ENCODE assay signal across 8 mouse cellular contexts in the genomic region with DNA sequence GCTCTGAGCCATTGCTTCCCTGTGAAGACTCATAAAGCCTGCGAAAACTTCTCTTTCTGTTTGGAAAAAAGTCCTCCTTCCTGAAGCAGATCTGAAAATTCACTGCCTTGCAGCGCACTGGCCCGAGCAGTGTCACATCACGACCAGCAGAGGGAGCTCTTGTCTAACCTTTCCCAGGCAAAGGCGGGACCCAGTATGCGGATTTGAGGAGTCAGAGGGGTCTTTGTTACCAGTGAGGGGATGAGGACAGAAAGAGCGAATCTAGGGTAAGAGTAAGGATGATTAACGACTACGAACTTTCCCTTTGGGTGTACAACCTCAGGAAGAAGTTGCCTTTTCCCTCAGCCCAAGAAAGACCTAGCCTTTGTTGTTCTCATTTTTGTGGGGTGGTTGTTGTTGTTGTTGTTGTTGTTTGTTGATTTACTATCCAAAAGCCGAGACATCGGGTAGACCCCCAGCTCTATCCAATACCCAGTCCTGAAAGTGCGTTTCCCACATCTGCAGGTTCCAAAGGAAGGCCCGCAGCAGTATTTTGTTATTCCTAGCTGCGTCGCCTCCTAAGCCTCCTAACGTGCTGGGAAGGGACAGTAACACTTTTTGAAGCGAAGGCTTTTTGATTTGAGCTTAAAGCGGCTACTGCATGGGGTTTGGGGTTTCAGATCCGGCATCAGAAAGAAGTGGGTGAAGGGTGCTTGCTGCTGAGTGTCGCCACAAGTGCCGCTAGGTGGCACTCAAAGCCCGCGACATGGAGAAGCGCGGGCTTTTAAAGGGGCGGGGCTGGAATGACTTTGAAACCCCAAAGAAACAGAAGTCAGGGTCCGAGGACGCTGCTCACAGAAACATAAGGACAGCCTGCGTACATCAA. TPM values are rescaled to one million over a fixed set of nuclear protein-coding genes. Genes with fewer than 3 reads are reported as not detected.
DNase-seq lines count a peak whose midpoint lies in the region; ATAC-seq and TF ChIP-seq lines count a peak whose summit lies in the region.

No protein-coding gene starts in this region.

- TF ChIP-seq EP300 in CH12.LX (IDR thresholded peaks at IDR 0.05; ENCODE audit: low read length) = no peak

- H3K4me3 ChIP-seq in CH12.LX (replicated peaks in 1 of 3; ENCODE audit: low read depth in 2 of 3, low read length in 2 of 3, poor library complexity in 1 of 3) (peak overlapping the region; percentile 3 to 31 (median 10)), myocyte (no peak overlapping the region)
- H3K4me3 ChIP-seq in embryonic facial prominence, embryonic 15.5 days (replicated peaks) = peak overlapping the region; percentile 38
- H3K4me3 ChIP-seq in heart, embryonic 12.5 days = peak overlapping the region; percentile 40
- peak overlapping the region; percentile 35 for H3K4me3 ChIP-seq in kidney, embryonic 15.5 days (replicated peaks)
- no peak overlapping the region for H3K4me3 ChIP-seq in liver, adult 2 months (ENCODE audit: insufficient read depth, low read depth, low read length)
- peak overlapping the region; percentile 28 for H3K4me3 ChIP-seq in stomach, embryonic 15.5 days (replicated peaks)

- WGBS in embryonic facial prominence, embryonic 15.5 days = under 1% methylated on average over 29 of the region's 29 CpGs
- 2% methylated on average over 29 of the region's 29 CpGs for whole genome bisulfite sequencing in heart, embryonic 12.5 days
- 1% methylated on average over 29 of the region's 29 CpGs for WGBS in kidney, embryonic 15.5 days
- WGBS in liver, adult 2 months = 2% methylated on average over 29 of the region's 29 CpGs
- WGBS in stomach, embryonic 15.5 days = under 1% methylated on average over 29 of the region's 29 CpGs

- TF ChIP-seq POLR2A in CH12.LX (IDR thresholded peaks at IDR 0.05; ENCODE audit: low read depth, low read length) (no peak), myocyte (IDR thresholded peaks at IDR 0.05; ENCODE audit: insufficient read length, low read depth) (no peak)
- no peak for TF ChIP-seq POLR2A in liver, adult 2 months (IDR thresholded peaks at IDR 0.05; ENCODE audit: extremely low read depth, insufficient read depth, low read length)

- H3K36me3 ChIP-seq in CH12.LX (replicated peaks in 1 of 2; ENCODE audit: control insufficient read depth in 1 of 2, insufficient read depth in 1 of 2, low read length in 1 of 2) (no peaks in the 10 kb centered on the region), myocyte (ENCODE audit: control insufficient read depth, insufficient read depth) (no peaks in the 10 kb centered on the region)
- H3K36me3 ChIP-seq in embryonic facial prominence, embryonic 15.5 days = no peaks in the 10 kb centered on the region
- H3K36me3 ChIP-seq in heart, embryonic 12.5 days = no peaks in the 10 kb centered on the region
- no peaks in the 10 kb centered on the region for H3K36me3 ChIP-seq in kidney, embryonic 15.5 days
- H3K36me3 ChIP-seq in liver, adult 2 months (ENCODE audit: control insufficient read depth, insufficient read depth, low read length) = no peaks in the 10 kb centered on the region
- no peaks in the 10 kb centered on the region for H3K36me3 ChIP-seq in stomach, embryonic 15.5 days

- TF ChIP-seq CTCF in CH12.LX (conservative IDR thresholded peaks at IDR 0.05 in 1 of 2, IDR thresholded peaks at IDR 0.05 in 1 of 2; ENCODE audit: low read depth in 2 of 2, low read length in 2 of 2) = peak; percentile 96
- TF ChIP-seq CTCF in liver, adult 2 months (IDR thresholded peaks at IDR 0.05; ENCODE audit: low read depth, low read length) = peak; percentile 97

- DNase-seq in CH12.LX (ENCODE audit: extremely low read depth) = peak; percentile 88
- DNase-seq in brain, adult 2 months (ENCODE audit: low read depth, low spot score) = peak; percentile 86
- peak; percentile 40 for DNase-seq in liver, adult 2 months (ENCODE audit: extremely low read depth, low read depth, low spot score)

- H3K4me1 ChIP-seq in CH12.LX (ENCODE audit: control insufficient read depth in 1 of 2, insufficient read depth in 2 of 2) = peaks cover 5 to 31% of the 10 kb centered on the region in 2 experiments; a peak in 3 of 4 replicates
- H3K4me1 ChIP-seq in embryonic facial prominence, embryonic 15.5 days = peaks cover 23% of the 10 kb centered on the region
- H3K4me1 ChIP-seq in heart, embryonic 12.5 days (replicated peaks) = peaks cover 17% of the 10 kb centered on the region
- H3K4me1 ChIP-seq in kidney, embryonic 15.5 days = peaks cover 41% of the 10 kb centered on the region
- no peaks in the 10 kb centered on the region; the same call in 1 of the 2 replicates for H3K4me1 ChIP-seq in liver, adult 2 months (ENCODE audit: control insufficient read depth, insufficient read depth, low read length)
- peaks cover 7% of the 10 kb centered on the region for H3K4me1 ChIP-seq in stomach, embryonic 15.5 days

- in situ Hi-C loops in CH12.LX (cut with MboI; ENCODE audit: low pct_ligation_motif_present, low pct_unique_long_range_greater_than_20kb, low sequenced_read_pairs) = loop anchor here (5.0 kb wide), 2 partner anchors 216 to 326 kb away; no protein-coding TSS in a partner anchor

- H3K79me2 ChIP-seq in CH12.LX (replicated peaks; ENCODE audit: control insufficient read depth, extremely low read depth, insufficient read depth, poor library complexity, severe bottlenecking) = no peaks in the 10 kb centered on the region
- H3K79me2 ChIP-seq in liver, adult 2 months (ENCODE audit: control insufficient read depth, insufficient read depth, low read length) = no peaks in the 10 kb centered on the region
- no peaks in the 10 kb centered on the region for H3K79me2 ChIP-seq in myocyte (ENCODE audit: control insufficient read depth, insufficient read depth)

- no peaks in the 10 kb centered on the region for H3K9me3 ChIP-seq in CH12.LX (replicated peaks; ENCODE audit: low read length)
- no peaks in the 10 kb centered on the region for H3K9me3 ChIP-seq in embryonic facial prominence, embryonic 15.5 days (replicated peaks)
- no peaks in the 10 kb centered on the region for H3K9me3 ChIP-seq in heart, embryonic 12.5 days (replicated peaks)
- H3K9me3 ChIP-seq in kidney, embryonic 15.5 days (replicated peaks) = no peaks in the 10 kb centered on the region
- H3K9me3 ChIP-seq in stomach, embryonic 15.5 days = no peaks in the 10 kb centered on the region

- peak overlapping the region; percentile 30; the same call in 1 of the 2 replicates for H3K9ac ChIP-seq in CH12.LX (ENCODE audit: insufficient read depth, low read depth)
- H3K9ac ChIP-seq in embryonic facial prominence, embryonic 15.5 days = peak overlapping the region; percentile 28; the same call in 1 of the 2 replicates
- H3K9ac ChIP-seq in heart, embryonic 12.5 days = 0 out of 2 replicates have a peak overlapping the region, but pooled peaks have one; percentile 43
- H3K9ac ChIP-seq in kidney, embryonic 15.5 days = no peak overlapping the region
- H3K9ac ChIP-seq in liver, adult 2 months (ENCODE audit: low read depth, low read length) = no peak overlapping the region
- no peak overlapping the region for H3K9ac ChIP-seq in stomach, embryonic 15.5 days

- H3K4me2 ChIP-seq in CH12.LX (ENCODE audit: insufficient read depth, low read depth, poor library complexity, severe bottlenecking) (peak overlapping the region; percentile 95), myocyte (ENCODE audit: low read depth) (peak overlapping the region; percentile 98)
- peak overlapping the region; percentile 71 for H3K4me2 ChIP-seq in embryonic facial prominence, embryonic 15.5 days (replicated peaks)
- peak overlapping the region; percentile 70 for H3K4me2 ChIP-seq in heart, embryonic 12.5 days
- H3K4me2 ChIP-seq in kidney, embryonic 15.5 days = peak overlapping the region; percentile 73
- peak overlapping the region; percentile 67 for H3K4me2 ChIP-seq in stomach, embryonic 15.5 days

- peak; percentile 89 for TF ChIP-seq RAD21 in CH12.LX (IDR thresholded peaks at IDR 0.05; ENCODE audit: low read depth, low read length)

- H3K27ac ChIP-seq in CH12.LX (ENCODE audit: insufficient read depth, low read depth) = no peak overlapping the region
- no peak overlapping the region for H3K27ac ChIP-seq in embryonic facial prominence, embryonic 15.5 days (replicated peaks)
- H3K27ac ChIP-seq in heart, embryonic 12.5 days (ENCODE audit: poor library complexity, severe bottlenecking) = no peak overlapping the region
- H3K27ac ChIP-seq in kidney, embryonic 15.5 days = no peak overlapping the region
- no peak overlapping the region for H3K27ac ChIP-seq in liver, adult 2 months (replicated peaks; ENCODE audit: insufficient read depth, low read depth, low read length)
- H3K27ac ChIP-seq in stomach, embryonic 15.5 days = no peak overlapping the region

- H3ac ChIP-seq in myocyte (ENCODE audit: control insufficient read depth, insufficient read length) = no peak overlapping the region

- H3K27me3 ChIP-seq in CH12.LX (replicated peaks) (peaks cover 66% of the 10 kb centered on the region), myocyte (ENCODE audit: control insufficient read depth, insufficient read depth, insufficient read length) (peaks cover 18% of the 10 kb centered on the region)
- peaks cover 71% of the 10 kb centered on the region for H3K27me3 ChIP-seq in embryonic facial prominence, embryonic 15.5 days
- H3K27me3 ChIP-seq in heart, embryonic 12.5 days (replicated peaks) = peaks cover 70% of the 10 kb centered on the region
- peaks cover 73% of the 10 kb centered on the region for H3K27me3 ChIP-seq in kidney, embryonic 15.5 days
- peaks cover 4% of the 10 kb centered on the region; the same call in 1 of the 2 replicates for H3K27me3 ChIP-seq in liver, adult 2 months (ENCODE audit: control insufficient read depth, insufficient read depth, low read length)
- peaks cover 51% of the 10 kb centered on the region for H3K27me3 ChIP-seq in stomach, embryonic 15.5 days (replicated peaks)

- dilution Hi-C loops in CH12.LX (cut with MboI; ENCODE audit: extremely low pct_ligation_motif_present, extremely low pct_unique_long_range_greater_than_20kb, low sequenced_read_pairs) = no loop called here

- peak; percentile 68 for ATAC-seq in embryonic facial prominence, embryonic 15.5 days (ENCODE audit: insufficient number of reproducible peaks, low FRiP score, low TSS enrichment, low read depth)
- peak; percentile 64; the same call in 1 of the 2 replicates for ATAC-seq in heart, embryonic 12.5 days (ENCODE audit: insufficient number of reproducible peaks, low FRiP score)
- ATAC-seq in kidney, embryonic 15.5 days (replicated peaks; ENCODE audit: low FRiP score) = 0 out of 2 replicates have a peak, but pooled peaks have one; percentile 46
- ATAC-seq in stomach, embryonic 15.5 days (ENCODE audit: insufficient read depth, low FRiP score, low read depth) = no peak

RNA-seq across cellular contexts. Expression of gene Lbx1, which starts 14.8 kb away (rescaled TPM):
- total RNA-seq in CH12.LX (2012; rRNA removed) (not detected in 2 replicates), CH12.LX (2014; rRNA removed) (not detected in 2 replicates)
- polyA plus RNA-seq in CH12.LX (2012; ENCODE audit: insufficient read length, low read depth) (not detected in 2 replicates), myocyte (2012; fragmentation: generic; extraction: Trizol) (0.22 TPM)
- polyA plus RNA-seq in embryonic facial prominence, embryonic 15.5 days (2015; fragmentation: Nextera tagmentation; extraction: Ambion mirVana) = 0.49 and 0.75 TPM in 2 replicates
- polyA plus RNA-seq in heart, embryonic 12.5 days (2016; fragmentation: Nextera tagmentation; extraction: Ambion mirVana) = not detected in 2 replicates
- 0.06 and 0.14 TPM in 2 replicates for polyA plus RNA-seq in kidney, embryonic 15.5 days (2015; fragmentation: Nextera tagmentation; extraction: Ambion mirVana)
- under 0.01 TPM in 1 of 2 replicates, not detected in the other for total RNA-seq in liver, adult 2 months (2014; rRNA removed)
- not detected in 2 replicates for polyA plus RNA-seq in liver, adult 2 months (2012; rRNA removed)
- 0.05 TPM in 1 of 2 replicates, not detected in the other for polyA plus RNA-seq in stomach, embryonic 15.5 days (2015; fragmentation: Nextera tagmentation; extraction: Ambion mirVana)

Comparison
In these comparisons a context has a peak if more than half of its experiments do, and no peak if none do; other contexts are left out.
1. H3K4me3 ChIP-seq: peak in CH12.LX (3 of 3), embryonic facial prominence, embryonic 15.5 days (single experiment), heart, embryonic 12.5 days (single experiment), kidney, embryonic 15.5 days (single experiment) and stomach, embryonic 15.5 days (single experiment); none in liver, adult 2 months (single experiment) and myocyte (single experiment).
2. H3K9ac ChIP-seq: peak in CH12.LX (single experiment), embryonic facial prominence, embryonic 15.5 days (single experiment) and heart, embryonic 12.5 days (single experiment); none in kidney, embryonic 15.5 days (single experiment), liver, adult 2 months (single experiment) and stomach, embryonic 15.5 days (single experiment).
3. Peak in every context shown above with its lines, with median percentiles within 50 percentile points of each other: DNase-seq and H3K4me2 ChIP-seq.